Mouse (Mus musculus) gastrocnemius, postnatal 36 days (tissue): ENCODE data around the gene Lrrc15. TPM values are rescaled to one million over a fixed set of nuclear protein-coding genes. Genes with fewer than 3 reads are reported as not detected.

Experiments used
- DNase-seq, 2 experiments: peaks; one replicate each; pipeline ENCODE4 v3.0.0; 2022
- intact Hi-C: fragments of 180-260 bp; cut with DNase I; formaldehyde crosslinking; loops from one replicate; pipeline ENCODE4 v1.15.1; 2025
- total RNA-seq, 2 experiments: library from RNA; stranded (reverse); gene quantifications; 2 replicates each; pipeline ENCODE4 v1.2.3; 2021

Gene Lrrc15
- total RNA-seq, 2 experiments from 2014 or later, result 0.10 to 0.17 TPM

DNA sequence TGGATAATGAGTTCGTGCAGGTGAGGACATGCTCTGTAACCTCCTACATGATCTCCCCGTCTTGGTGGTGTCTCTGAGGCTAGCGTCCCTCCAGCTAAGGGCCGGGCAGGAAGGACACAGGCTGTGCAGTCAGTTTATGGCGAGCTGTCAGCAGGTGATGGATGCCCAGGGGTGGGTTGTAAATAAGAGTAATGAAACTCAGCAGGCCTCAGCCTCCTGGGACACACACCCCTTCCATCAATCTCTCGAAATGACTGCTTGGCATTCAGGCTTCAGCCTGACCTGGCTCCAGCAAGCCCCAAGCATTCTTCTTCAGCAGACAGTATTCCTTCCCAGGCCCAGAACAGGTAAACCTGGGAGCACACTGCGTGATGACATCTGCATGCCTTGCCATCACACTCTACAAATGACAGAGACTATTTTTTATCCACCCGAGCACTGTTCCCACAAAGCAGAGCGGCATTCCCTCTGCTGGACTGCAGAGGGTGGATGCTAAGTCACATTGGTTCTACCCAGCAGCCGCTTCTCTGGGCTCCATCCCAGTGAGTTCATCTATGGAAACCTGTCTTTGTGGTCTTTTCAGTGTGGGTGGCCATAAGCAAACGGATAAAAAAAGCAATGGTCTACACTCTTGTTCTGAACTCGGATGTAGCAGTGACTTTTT lies 38.9 kb downstream of the Lrrc15 start:
- intact Hi-C loops, result no loop called here
- no peak for DNase-seq

- no peak for DNase-seq
- intact Hi-C loops, result no loop called here
Observed at GRCm38 (mm10) chr16:30241623-30242022, 41.4 kb downstream of the Lrrc15 start.

- intact Hi-C loops, result loop anchor here (5.0 kb wide), 1 partner anchor 231 kb away; no protein-coding TSS in a partner anchor
Observed at GRCm38 (mm10) chr16:30238791-30239190, 44.3 kb downstream of the Lrrc15 start.

DNA sequence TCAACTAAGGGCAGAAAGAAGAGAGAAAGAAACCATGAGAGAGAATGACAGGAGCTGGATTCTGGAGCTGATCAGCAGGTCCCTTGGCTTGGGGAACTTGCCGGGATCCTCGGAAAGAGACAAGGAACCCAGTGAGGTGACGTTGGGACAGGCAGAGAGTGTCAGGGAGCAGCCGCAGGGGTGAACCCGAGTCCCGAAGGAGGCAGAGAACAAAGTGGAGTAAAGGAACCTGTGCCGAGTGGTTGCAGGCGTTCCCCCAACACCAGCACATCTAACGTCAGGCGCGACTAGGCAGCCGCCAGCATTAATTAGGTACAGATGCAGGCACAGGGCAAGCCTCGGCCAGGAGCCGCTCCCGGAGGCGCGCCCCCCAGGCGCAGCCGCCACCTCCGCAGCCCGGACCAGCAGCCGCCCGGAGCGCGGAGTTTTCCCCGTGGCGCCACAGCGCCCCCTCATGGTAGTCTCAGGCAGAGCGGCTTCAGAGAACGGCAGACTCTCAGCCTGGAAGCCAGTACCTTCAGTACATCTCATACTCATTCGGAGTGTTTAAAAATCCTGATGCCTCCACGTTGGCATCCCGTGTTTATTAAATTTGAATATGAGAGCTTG lies 46.9 kb downstream of the Lrrc15 start:
- intact Hi-C loops, result loop anchor here (2.0 to 5.0 kb wide), 2 partner anchors 229 to 601 kb away; no protein-coding TSS in a partner anchor
- DNase-seq, result peak; percentile 83 to 84

More at GRCm38 (mm10) chr16:30238791-30239190, 44.3 kb downstream of the Lrrc15 start:
- DNase-seq, result no peak

- intact Hi-C loops, result loop anchor here (5.0 kb wide), 1 partner anchor 228 kb away; no protein-coding TSS in a partner anchor
- DNase-seq, result no peak
Observed at GRCm38 (mm10) chr16:30235577-30235976, 47.5 kb downstream of the Lrrc15 start.

DNA sequence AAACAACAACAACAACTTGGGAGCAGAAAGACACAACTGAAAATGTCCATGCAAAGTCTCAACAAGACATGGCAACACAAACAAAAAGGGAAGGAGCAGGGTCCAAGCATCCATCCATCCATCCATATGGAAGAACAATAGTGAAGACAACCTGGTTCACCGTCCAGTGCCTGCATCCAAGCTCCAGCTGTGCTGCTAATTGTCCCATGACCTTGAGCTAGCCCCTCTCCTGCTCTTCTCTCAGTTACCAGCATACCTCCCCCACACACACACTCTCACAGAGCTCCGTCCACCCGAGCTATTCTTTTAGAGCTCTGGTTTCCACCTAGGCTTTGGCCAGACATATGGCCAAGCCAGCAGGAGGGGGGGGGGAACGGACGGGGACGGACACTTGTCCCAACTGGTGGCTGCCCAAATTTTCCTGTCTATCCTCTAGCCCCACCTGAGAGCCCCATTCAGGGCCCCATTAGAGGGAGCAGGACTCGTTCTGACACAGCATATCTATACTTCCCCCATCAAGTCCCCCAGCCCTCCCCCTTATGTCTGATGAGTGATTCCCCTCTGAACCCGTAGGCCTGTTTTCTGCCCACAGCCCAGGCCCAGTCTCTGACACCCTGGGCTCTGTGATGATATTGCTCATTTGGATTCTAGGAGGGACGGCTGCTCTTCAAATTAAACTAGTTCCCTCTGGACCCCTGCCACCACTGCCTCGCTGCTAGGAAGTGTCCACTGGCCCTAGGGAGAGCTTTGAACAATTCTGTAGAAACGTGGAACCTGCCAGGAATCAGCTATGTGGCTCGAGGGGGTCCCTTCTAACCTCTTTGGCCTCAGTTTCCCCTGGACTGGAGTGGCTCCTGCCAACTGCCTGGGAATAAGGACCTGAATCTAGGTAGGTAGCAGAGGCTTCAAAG lies 48.2 kb downstream of the Lrrc15 start:
- no peak for DNase-seq
- intact Hi-C loops, result loop anchor here (5.0 kb wide), 2 partner anchors 38 to 228 kb away; no protein-coding TSS in a partner anchor

DNA sequence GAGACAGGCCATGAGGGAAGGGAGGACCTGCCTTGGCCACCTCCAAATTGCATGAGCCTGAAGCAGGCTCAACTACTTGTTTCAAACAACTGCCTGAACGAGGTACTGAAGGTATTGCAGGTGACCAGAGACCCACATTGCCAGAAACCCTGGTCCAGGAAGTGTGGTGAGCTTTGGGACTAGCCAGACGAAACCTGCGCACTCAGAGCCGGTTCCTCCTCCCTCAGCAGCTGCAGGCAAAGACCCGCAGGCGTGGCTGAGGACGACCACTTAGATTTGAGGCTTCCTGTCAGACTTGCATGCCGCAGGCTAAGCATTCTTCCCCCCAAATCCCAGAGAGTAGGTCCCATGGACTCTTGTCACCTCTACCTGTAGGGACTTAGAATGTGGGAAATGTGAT lies 49.0 kb downstream of the Lrrc15 start:
- DNase-seq, result no peak
- intact Hi-C loops, result loop anchor here (5.0 kb wide), 1 partner anchor 37 kb away; no protein-coding TSS in a partner anchor

- intact Hi-C loops, result loop anchor here (2.0 to 5.0 kb wide), 2 partner anchors 35 to 161 kb away; no protein-coding TSS in a partner anchor
- no peak for DNase-seq
Observed at GRCm38 (mm10) chr16:30231882-30232604, 51.0 kb downstream of the Lrrc15 start.

- no peak for DNase-seq
- intact Hi-C loops, result no loop called here
Observed at GRCm38 (mm10) chr16:30227352-30227751, 55.7 kb downstream of the Lrrc15 start.

DNA sequence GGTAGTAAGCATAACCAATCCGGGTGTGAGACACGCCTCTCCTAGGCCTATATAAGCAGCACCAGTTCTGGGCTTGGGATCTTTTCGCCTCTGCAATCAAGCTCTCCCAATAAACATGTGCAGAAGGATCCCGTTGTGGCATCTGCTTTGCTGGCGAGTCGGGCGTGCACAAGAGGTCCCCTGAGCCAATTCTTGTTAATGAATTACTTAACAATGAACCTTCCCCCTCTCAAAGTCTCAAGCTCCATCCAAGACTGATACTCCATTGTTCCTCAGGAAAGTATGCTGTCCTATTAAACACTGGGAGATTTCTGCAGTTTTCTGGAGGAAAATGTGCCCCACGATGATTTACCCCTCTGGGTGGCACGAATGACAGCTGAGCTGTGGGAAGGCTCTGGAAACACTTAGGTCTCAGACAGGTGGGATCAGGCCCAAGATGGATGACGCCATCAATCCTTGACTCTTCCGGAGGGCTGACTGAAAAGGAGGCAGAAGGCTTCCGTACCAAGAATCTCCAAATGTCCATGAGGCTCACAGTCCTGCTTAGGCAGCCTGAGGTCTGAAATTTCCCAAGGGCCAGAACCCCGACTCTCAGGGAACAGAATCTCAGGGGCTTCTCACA lies 61.8 kb downstream of the Lrrc15 start:
- DNase-seq, result no peak
- intact Hi-C loops, result no loop called here

Other genes with a start within 250 kb of the Lrrc15 start
- 10 to 100 TPM; 11.4 to 12.3 TPM for gene Hes1, start 218.9 kb downstream of the Lrrc15 start, total RNA-seq
- gene Cpn2, start 15.8 kb downstream of the Lrrc15 start, total RNA-seq, result not detected
- not detected for gene Gp5, start 27.5 kb upstream of the Lrrc15 start, total RNA-seq
- gene Atp13a3, start 122.7 kb upstream of the Lrrc15 start, total RNA-seq, result 10 to 100 TPM; 35.7 to 38.4 TPM